Mouse (Mus musculus) ES-CJ7 (cell line): Measurements from ENCODE around the gene Cldn12.

Experiments
- DNase-seq: peaks from one replicate; pipeline ENCODE4 v3.0.0; 2011; ENCODE audit warnings: low read depth, low spot score

Cldn12 gene

GRCm38 (mm10) chr5:5514196-5515076 is at the start of gene Cldn12:
Cldn12 (minus strand) TSS chr5:5514958.
- DNase-seq, result peak; percentile 92

- no peak for DNase-seq
Measured at GRCm38 (mm10) chr5:5562435-5562834, 47.7 kb upstream of the Cldn12 start.

DNA sequence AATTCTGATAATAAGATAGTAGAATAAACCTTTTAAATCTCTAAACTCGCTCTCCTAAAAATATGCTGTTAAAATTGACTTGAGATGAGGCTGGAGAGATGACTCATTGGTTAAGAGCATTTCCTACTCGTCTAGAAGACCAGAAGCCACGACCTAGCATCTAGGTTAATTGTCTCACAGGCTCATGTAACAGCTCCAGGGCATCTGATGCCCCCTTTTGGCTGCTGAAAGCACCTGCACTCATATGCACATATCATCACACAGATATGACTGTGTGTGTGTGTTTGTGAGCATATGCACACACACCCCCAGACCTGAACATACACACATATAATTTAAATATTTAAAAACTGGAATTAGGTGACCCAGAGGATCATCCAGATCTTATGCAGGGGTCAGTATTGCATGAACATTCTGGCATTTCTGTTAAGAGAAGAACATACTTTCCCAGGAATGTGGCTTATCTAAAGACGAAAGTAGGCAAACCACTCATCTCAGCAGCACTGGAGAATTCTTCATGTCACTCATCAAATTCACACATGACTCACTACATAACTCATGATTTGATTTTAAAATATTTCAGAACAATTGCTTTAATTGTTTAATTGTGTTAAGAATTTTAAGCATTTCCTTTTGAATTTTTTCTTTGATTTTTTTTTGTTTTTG is 46.4 kb upstream of the Cldn12 start:
- DNase-seq, result peak; percentile 50

DNA sequence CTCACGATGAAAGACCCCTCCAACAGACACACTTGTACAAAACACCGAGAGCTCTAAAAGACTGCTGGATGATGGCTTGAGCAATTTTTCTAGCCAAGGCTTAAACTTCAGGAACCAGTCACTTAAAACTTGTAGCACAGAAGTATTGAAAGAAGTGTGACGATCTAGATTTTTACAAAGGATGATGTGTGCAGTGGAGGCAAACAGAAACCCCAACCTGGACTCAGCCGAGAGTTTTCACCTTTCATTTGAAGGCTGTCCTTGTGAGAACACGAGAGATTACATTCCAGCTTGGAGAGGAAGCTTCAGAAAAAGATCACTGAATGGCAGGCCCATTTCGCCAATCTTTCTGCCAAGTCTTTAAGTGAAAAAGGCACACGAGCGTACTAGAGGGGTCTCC is 45.0 kb upstream of the Cldn12 start:
- no peak for DNase-seq

DNA sequence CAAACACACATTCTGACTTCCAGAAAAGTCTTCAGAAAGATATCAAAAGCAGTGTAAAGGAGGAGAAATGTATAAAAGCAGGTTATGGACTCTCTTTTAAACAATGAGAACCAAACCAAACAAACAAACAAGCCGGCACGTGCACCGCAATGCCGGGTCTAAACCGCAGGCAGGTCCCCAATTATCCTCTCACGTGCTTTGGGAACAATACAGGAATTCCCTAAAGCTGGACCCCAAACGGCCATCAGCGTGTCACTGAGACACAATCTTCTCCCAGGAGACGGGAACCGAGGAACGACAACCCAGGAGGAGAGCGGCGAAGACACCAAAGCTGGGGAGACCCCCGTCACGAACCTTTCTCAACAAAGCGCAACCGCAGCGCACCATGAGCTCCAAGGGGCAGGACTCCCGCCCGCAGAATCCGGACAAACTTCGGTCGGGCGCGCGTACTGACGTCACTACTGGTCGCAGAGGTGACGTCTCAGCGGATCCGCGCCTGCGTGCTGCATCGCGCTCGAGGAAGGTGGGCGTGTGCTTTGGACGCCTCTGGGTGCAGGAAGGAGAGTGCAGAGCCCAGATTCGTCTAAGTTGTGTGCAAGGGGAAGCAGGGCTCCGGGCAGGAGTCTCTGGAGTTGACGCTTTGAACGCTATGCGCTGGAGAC is 44.5 kb upstream of the Cldn12 start, which contains the start of gene Gtpbp10:
Gene Gtpbp10 (minus strand): TSS at position 460 of the 662 bp plus-strand sequence.
- peak; percentile 95 for DNase-seq

- no peak for DNase-seq
Measured at GRCm38 (mm10) chr5:5551110-5551509, 36.4 kb upstream of the Cldn12 start.

- peak; percentile 17 for DNase-seq
Measured at GRCm38 (mm10) chr5:5540385-5540784, 25.6 kb upstream of the Cldn12 start.

DNA sequence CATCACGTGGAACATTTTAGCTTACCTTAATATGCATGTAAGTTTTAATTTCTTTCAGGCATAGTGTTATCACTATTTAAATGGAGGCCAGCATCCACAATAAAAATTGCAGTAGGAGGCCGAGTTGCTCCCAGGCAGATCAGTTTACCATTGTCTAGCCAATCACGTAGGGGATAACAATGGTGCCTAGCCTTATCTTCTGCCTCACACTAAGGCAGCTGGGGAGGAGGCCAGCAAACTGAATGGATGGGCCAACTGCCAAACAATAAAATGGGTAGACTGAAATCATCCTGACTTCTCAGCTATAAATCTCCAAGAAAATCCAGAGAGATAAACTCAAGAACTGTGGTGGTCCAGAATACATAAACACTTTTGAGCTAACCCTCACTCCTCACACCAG is 25.0 kb upstream of the Cldn12 start:
- DNase-seq, result no peak

DNA sequence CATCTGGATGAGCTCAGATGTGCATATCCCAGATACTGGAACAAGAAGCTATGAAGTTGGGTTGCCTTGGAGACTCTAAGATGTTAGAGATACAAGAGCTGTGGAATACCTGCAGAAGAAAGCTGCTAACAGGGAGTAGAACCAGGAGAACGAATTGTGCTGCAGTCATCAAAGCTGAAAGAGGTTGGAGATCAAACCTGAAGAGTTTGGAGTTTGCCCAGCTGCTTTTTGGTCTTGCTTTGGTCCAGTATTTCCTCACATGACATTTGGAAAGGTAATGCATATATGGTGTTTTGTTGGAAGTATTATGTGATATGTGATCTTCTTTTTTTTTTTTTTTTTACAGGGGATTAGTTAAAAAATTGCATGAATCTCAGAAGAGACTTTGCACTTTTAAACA is 21.4 kb upstream of the Cldn12 start:
- DNase-seq, result no peak

GRCm38 (mm10) chr5:5533656-5534420 is 19.1 kb upstream of the Cldn12 start:
- no peak for DNase-seq

GRCm38 (mm10) chr5:5515411-5515810 is 653 bp upstream of the Cldn12 start:
- no peak for DNase-seq

- no peak for DNase-seq
Measured at GRCm38 (mm10) chr5:5511401-5511800, 3.4 kb downstream of the Cldn12 start.

DNA sequence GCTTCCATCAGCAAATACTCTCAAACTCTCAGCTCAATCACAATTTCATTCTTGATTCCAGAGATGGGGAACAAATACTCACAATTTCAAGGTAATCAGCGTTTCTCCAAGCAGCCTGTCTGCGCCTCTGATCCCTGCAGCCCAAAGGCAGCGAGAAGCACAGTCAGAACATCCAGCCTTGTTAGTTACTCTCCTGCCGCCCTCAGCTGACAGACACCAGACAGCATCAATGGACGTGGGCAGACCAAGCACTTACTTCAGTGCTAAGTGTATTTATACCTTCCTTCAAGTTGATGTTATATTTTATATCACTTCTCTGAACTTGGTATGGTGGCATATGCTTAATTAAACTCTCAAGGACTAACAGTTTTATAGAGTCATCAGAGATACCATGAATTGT is 3.8 kb downstream of the Cldn12 start:
- no peak for DNase-seq

DNA sequence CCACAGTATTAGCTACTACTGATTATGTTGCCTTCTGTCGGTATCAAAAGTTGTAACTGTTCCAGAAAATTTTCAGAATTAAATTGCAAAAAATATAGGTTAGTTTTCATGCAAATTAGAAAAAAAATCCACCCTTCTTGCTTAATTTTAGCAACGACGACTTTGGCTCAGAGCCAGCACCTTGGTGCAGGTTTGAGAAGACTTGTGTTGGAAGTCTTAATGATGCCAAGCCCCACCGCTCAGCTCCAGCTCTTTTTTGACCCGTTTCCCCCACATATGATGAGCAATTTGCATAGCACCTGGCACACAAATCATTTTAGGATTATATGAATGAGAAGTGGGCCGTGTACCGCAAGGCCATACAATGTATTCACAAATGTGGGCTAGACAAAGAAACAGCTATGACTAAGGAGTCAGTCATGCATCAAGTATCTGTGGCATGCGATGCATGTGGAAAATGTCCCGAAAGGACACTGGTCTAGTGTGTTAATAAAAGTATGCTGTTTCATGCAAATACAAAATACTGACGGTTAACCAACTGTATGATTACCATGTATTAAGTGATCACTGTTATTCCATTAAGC is 4.4 kb downstream of the Cldn12 start:
- DNase-seq, result no peak

- DNase-seq, result no peak
Measured at GRCm38 (mm10) chr5:5508231-5508630, 6.5 kb downstream of the Cldn12 start.

DNA sequence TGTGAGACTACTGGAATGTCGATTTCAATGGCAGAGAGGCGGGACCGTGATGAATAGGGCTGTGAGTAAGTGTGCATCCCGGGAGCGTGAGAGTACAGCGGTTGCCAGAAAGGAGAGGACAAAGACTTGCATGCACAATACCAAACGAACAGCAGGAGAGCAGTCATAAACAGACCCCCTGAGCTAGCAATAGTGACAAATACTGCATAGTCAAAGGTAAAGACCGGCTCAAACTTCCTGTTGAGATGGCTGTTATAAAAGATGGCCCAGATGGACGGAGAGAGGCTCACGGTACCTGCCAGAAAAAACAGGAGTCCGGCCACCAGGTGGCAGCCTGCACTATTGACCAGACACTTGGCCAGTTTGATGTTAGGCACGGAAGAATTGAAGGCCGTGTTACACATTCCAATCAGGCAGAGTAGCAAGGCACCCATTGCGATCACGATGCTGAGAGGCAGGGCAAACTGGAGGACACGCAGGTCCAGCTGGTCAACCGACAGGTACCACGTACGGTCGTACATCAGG is 7.0 kb downstream of the Cldn12 start:
- DNase-seq, result peak; percentile 72

DNA sequence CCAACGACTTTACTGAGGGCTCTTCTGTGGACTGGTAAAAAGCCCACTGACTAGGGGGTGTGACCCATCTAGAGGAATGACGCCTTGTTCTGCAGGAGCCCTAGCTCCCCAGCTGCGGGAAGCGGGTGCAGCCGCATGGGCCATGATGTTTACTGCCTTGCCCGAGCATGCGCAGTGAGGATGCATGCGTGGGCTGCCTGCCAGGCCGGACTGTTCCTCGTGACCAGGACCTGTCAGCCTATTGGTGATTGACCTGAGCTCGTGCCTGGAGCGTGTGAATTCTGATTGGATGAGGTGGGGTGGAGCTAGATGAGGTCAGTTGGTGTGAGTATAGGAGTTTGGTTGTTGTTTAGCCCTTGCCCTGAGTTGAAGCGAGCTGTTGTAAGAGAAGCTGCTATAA is 10.3 kb downstream of the Cldn12 start:
- peak; percentile 96 for DNase-seq

GRCm38 (mm10) chr5:5503381-5503780 is 11.4 kb downstream of the Cldn12 start:
- DNase-seq, result no peak

- DNase-seq, result no peak
Measured at GRCm38 (mm10) chr5:5501583-5501982, 13.2 kb downstream of the Cldn12 start.

DNA sequence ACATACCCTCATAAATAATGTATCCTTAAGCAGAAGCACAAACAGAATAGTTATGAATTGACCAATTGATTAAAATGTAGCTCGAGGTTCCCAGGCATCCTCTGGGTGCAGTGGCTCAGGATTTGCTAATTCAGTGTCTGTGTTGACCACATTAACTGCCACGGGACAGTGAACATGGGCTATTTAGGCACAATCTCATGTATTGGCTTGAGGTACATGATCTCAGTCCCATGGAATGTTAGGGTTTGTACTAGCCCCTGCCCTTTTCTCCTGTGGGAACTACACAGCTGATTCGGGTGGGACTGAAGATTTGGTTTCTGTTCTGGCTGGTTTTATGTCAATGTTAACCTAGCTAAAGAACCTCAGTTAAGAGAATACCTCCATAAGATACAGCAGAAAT is 18.4 kb downstream of the Cldn12 start:
- no peak for DNase-seq

GRCm38 (mm10) chr5:5495042-5495441 is 19.7 kb downstream of the Cldn12 start:
- no peak for DNase-seq
